Mouse (Mus musculus) brain, embryonic 14.5 days (tissue): ENCODE measurements at regions not wholly inside any gene's neighbourhood (a gene's known extent, or its start where the extent isn't known, plus 50 kb on each side); places are given as distances from the start of the nearest gene placed in this dataset.
A peak's percentile ranks its signal among the peaks of the same experiment; 100 is the strongest.

ENCODE experiments used
- DNase-seq: peaks from one replicate; pipeline ENCODE4 v3.0.0-alpha.2; 2011; ENCODE audit warnings: low read depth
- CTCF ChIP-seq: fragments of 200-500 bp; IDR thresholded peaks from 2 replicates; pipeline ENCODE4 v1.5.1; 2012; ENCODE audit warnings: inconsistent platforms, mild to moderate bottlenecking, moderate library complexity, borderline replicate concordance; ENCODE audit not compliant: insufficient read depth, insufficient read length; ENCODE audit errors: extremely low read depth
- POLR2A ChIP-seq: fragments of 200-500 bp; IDR thresholded peaks from 2 replicates; pipeline ENCODE4 v1.6.1; 2012; ENCODE audit warnings: mild to moderate bottlenecking, inconsistent platforms, borderline replicate concordance; ENCODE audit not compliant: poor library complexity, insufficient read depth, insufficient read length, severe bottlenecking; ENCODE audit errors: extremely low read depth

GRCm38 (mm10) chr1:78050231-78050630 lies 146.7 kb downstream of the Pax3 start:
- TF ChIP-seq CTCF (no peak), POLR2A (no peak)
- no peak for DNase-seq

- no peak for DNase-seq
- no peak for TF ChIP-seq POLR2A
- no peak for TF ChIP-seq CTCF
Observed at GRCm38 (mm10) chr1:78032336-78032735, 164.6 kb downstream of the Pax3 start.

- no peak for DNase-seq
- TF ChIP-seq CTCF (no peak), POLR2A (no peak)
Observed at GRCm38 (mm10) chr1:78021766-78022165, 175.2 kb downstream of the Pax3 start.

- no peak for DNase-seq
- TF ChIP-seq POLR2A (no peak), CTCF (no peak)
Observed at GRCm38 (mm10) chr1:78021014-78021413, 175.9 kb downstream of the Pax3 start.

- TF ChIP-seq POLR2A (no peak), CTCF (no peak)
- peak; percentile 29 for DNase-seq
Observed at GRCm38 (mm10) chr1:78017949-78018617, 178.9 kb downstream of the Pax3 start.

- DNase-seq: peak; percentile 47
- TF ChIP-seq POLR2A (no peak), CTCF (no peak)
Observed at GRCm38 (mm10) chr1:78016541-78017267, 180.2 kb downstream of the Pax3 start.

GRCm38 (mm10) chr1:78015999-78016398 lies 180.9 kb downstream of the Pax3 start:
- TF ChIP-seq CTCF (no peak), POLR2A (no peak)
- no peak for DNase-seq

- no peak for DNase-seq
- no peak for TF ChIP-seq CTCF
- no peak for TF ChIP-seq POLR2A
Observed at GRCm38 (mm10) chr1:78013396-78013795, 183.5 kb downstream of the Pax3 start.

- TF ChIP-seq CTCF (peak; percentile 39; the same call in 1 of the 2 replicates), POLR2A (no peak)
- peak; percentile 29 for DNase-seq
Observed at GRCm38 (mm10) chr1:78008811-78009410, 188.0 kb downstream of the Pax3 start.

GRCm38 (mm10) chr1:78004376-78004775 lies 192.6 kb downstream of the Pax3 start:
- DNase-seq: no peak
- no peak for TF ChIP-seq CTCF
- no peak for TF ChIP-seq POLR2A

GRCm38 (mm10) chr1:77998727-77999126 lies 198.2 kb downstream of the Pax3 start:
- no peak for DNase-seq
- TF ChIP-seq POLR2A: no peak
- no peak for TF ChIP-seq CTCF

GRCm38 (mm10) chr1:77981528-77981927 lies 215.4 kb downstream of the Pax3 start:
- TF ChIP-seq CTCF: no peak
- no peak for TF ChIP-seq POLR2A
- DNase-seq: no peak

GRCm38 (mm10) chr1:77978696-77979095 lies 218.2 kb downstream of the Pax3 start:
- peak; percentile 92 for TF ChIP-seq CTCF
- no peak for TF ChIP-seq POLR2A
- DNase-seq: peak; percentile 80

- no peak for DNase-seq
- TF ChIP-seq CTCF (no peak), POLR2A (no peak)
Observed at GRCm38 (mm10) chr1:77975941-77976340, 221.0 kb downstream of the Pax3 start.

- peak; percentile 96 for DNase-seq
- TF ChIP-seq POLR2A (no peak), CTCF (peak; percentile 87)
Observed at GRCm38 (mm10) chr1:77972301-77972717, 224.6 kb downstream of the Pax3 start.
